ENCODE assay signal across 8 mouse cellular contexts in genomic region chr13:3358079-3358608, GRCm38 (mm10).
DNase-seq lines count a peak whose midpoint lies in the region; ATAC-seq and TF ChIP-seq lines count a peak whose summit lies in the region.

No protein-coding gene starts in this region.

- no peak overlapping the region; the same call in 1 of the 2 replicates for H3K27ac ChIP-seq in left cerebral cortex, adult 2 months
- no peak overlapping the region for H3K27ac ChIP-seq in embryonic facial prominence, embryonic 11.5 days (replicated peaks; ENCODE audit: low read depth, low read length)
- no peak overlapping the region for H3K27ac ChIP-seq in kidney, adult 2 months (ENCODE audit: insufficient read depth, low read depth, low read length)
- no peak overlapping the region for H3K27ac ChIP-seq in midbrain, embryonic 10.5 days (replicated peaks)

- intact Hi-C loops in left cerebral cortex, adult 2 months (cut with DNase I), result no loop called here

- WGBS in embryonic facial prominence, embryonic 11.5 days, result 1% methylated on average over 45 of the region's 45 CpGs
- 3% methylated on average over 45 of the region's 45 CpGs for WGBS in kidney, adult 2 months
- 2% methylated on average over 43 of the region's 45 CpGs for WGBS in midbrain, embryonic 10.5 days

- peaks cover 26% of the 10 kb centered on the region for H3K27me3 ChIP-seq in embryonic facial prominence, embryonic 11.5 days (ENCODE audit: control insufficient read depth, insufficient read depth, low read length)
- H3K27me3 ChIP-seq in kidney, adult 2 months (replicated peaks; ENCODE audit: control insufficient read depth, insufficient read depth, low read length), result peaks cover 6% of the 10 kb centered on the region
- peaks cover 57% of the 10 kb centered on the region for H3K27me3 ChIP-seq in midbrain, embryonic 10.5 days (ENCODE audit: low read depth, poor library complexity, severe bottlenecking)

- H3K4me1 ChIP-seq in embryonic facial prominence, embryonic 11.5 days (ENCODE audit: control insufficient read depth, insufficient read depth, low read length), result peaks cover 4% of the 10 kb centered on the region; the same call in 1 of the 2 replicates
- no peaks in the 10 kb centered on the region for H3K4me1 ChIP-seq in kidney, adult 2 months (ENCODE audit: control insufficient read depth, insufficient read depth, low read length)
- peaks cover 32% of the 10 kb centered on the region for H3K4me1 ChIP-seq in midbrain, embryonic 10.5 days

- DNase-seq in left cerebral cortex, adult 2 months (ENCODE audit: extremely low spot score in 1 of 2, low spot score in 2 of 2), result no peak
- DNase-seq in left cerebral cortex, adult 11 months (ENCODE audit: low spot score), result no peak
- DNase-seq in embryonic facial prominence, embryonic 11.5 days (ENCODE audit: low spot score), result peak; percentile 20
- DNase-seq in kidney, adult 2 months, result peak; percentile 5
- DNase-seq in midbrain, embryonic 10.5 days (ENCODE audit: low spot score), result peak; percentile 25
- DNase-seq in testis, postnatal 14 days (ENCODE audit: low spot score), result no peak
- DNase-seq in right cerebral cortex, postnatal 4 days, result no peak
- no peak for DNase-seq in ovary, postnatal 14 days (ENCODE audit: low spot score)

- H3K36me3 ChIP-seq in embryonic facial prominence, embryonic 11.5 days (replicated peaks; ENCODE audit: control insufficient read depth, insufficient read depth, low read depth, low read length), result no peaks in the 10 kb centered on the region
- no peaks in the 10 kb centered on the region for H3K36me3 ChIP-seq in kidney, adult 2 months (ENCODE audit: control insufficient read depth, insufficient read depth, low read length)
- no peaks in the 10 kb centered on the region for H3K36me3 ChIP-seq in midbrain, embryonic 10.5 days

- peak overlapping the region; percentile 40 for H3K4me2 ChIP-seq in embryonic facial prominence, embryonic 11.5 days (ENCODE audit: low read depth, low read length)

- no peak for ATAC-seq in embryonic facial prominence, embryonic 11.5 days (replicated peaks; ENCODE audit: insufficient number of reproducible peaks, low FRiP score, low TSS enrichment, low read depth)

- H3K9ac ChIP-seq in embryonic facial prominence, embryonic 11.5 days (replicated peaks; ENCODE audit: low read length), result no peak overlapping the region

- no peaks in the 10 kb centered on the region for H3K9me3 ChIP-seq in embryonic facial prominence, embryonic 11.5 days (replicated peaks; ENCODE audit: control insufficient read depth, low read length)
- peaks cover 8% of the 10 kb centered on the region; the same call in 1 of the 2 replicates for H3K9me3 ChIP-seq in midbrain, embryonic 10.5 days (replicated peaks)

- TF ChIP-seq CTCF in left cerebral cortex, adult 2 months (IDR thresholded peaks at IDR 0.05), result no peak
- no peak for TF ChIP-seq CTCF in kidney, adult 2 months (conservative IDR thresholded peaks at IDR 0.05; ENCODE audit: insufficient read depth, insufficient read length, low read depth, low read length)

- H3K4me3 ChIP-seq in left cerebral cortex, adult 2 months, result peak overlapping the region; percentile 19; the same call in 1 of the 2 replicates
- H3K4me3 ChIP-seq in embryonic facial prominence, embryonic 11.5 days (ENCODE audit: low read depth, low read length), result peak overlapping the region; percentile 25
- peak overlapping the region; percentile 68 for H3K4me3 ChIP-seq in kidney, adult 2 months (ENCODE audit: insufficient read depth, low read depth, low read length)
- peak overlapping the region; percentile 60 for H3K4me3 ChIP-seq in midbrain, embryonic 10.5 days

- no peak for TF ChIP-seq POLR2A in kidney, adult 2 months (IDR thresholded peaks at IDR 0.05; ENCODE audit: low read depth, low read length)

Comparison
In these comparisons a context has a peak if more than half of its experiments do, and no peak if none do; other contexts are left out.
1. DNase-seq: peak in embryonic facial prominence, embryonic 11.5 days (single experiment), kidney, adult 2 months (single experiment) and midbrain, embryonic 10.5 days (single experiment); none in left cerebral cortex, adult 2 months (0 of 2), left cerebral cortex, adult 11 months (single experiment), testis, postnatal 14 days (single experiment), right cerebral cortex, postnatal 4 days (single experiment) and ovary, postnatal 14 days (single experiment).
2. Peak in every context shown above with its lines, with median percentiles within 50 percentile points of each other: H3K4me3 ChIP-seq.